Mouse (Mus musculus): ENCODE measurements around the gene Cxcl9. TPM values are rescaled to one million over a fixed set of nuclear protein-coding genes. Genes with fewer than 3 reads are reported as not detected.

Cxcl9 gene
- polyA plus RNA-seq (2012): not detected in 2 replicates

- TF ChIP-seq GATA1 (IDR thresholded peaks at IDR 0.05; ENCODE audit: low read length): no peak
These were observed at the start of gene Cxcl9 for GRCm38 (mm10) chr5:92327929-92328328. TSS of gene Cxcl9 (minus strand) at chr5:92328079.

- no peak for TF ChIP-seq GATA1 (IDR thresholded peaks at IDR 0.05; ENCODE audit: low read length)
These were observed 49.0 kb upstream of the Cxcl9 start for GRCm38 (mm10) chr5:92376795-92377405.

GRCm38 (mm10) chr5:92375368-92375767 lies 47.5 kb upstream of the Cxcl9 start:
- no peak for TF ChIP-seq GATA1 (IDR thresholded peaks at IDR 0.05; ENCODE audit: low read length)

- TF ChIP-seq GATA1 (IDR thresholded peaks at IDR 0.05; ENCODE audit: low read length): no peak
These were observed 46.9 kb upstream of the Cxcl9 start for GRCm38 (mm10) chr5:92374721-92375142.

GRCm38 (mm10) chr5:92372605-92373004 lies 44.7 kb upstream of the Cxcl9 start:
- no peak for TF ChIP-seq GATA1 (IDR thresholded peaks at IDR 0.05; ENCODE audit: low read length)

GRCm38 (mm10) chr5:92371361-92371976 lies 43.6 kb upstream of the Cxcl9 start:
- TF ChIP-seq GATA1 (IDR thresholded peaks at IDR 0.05; ENCODE audit: low read length): no peak

- no peak for TF ChIP-seq GATA1 (IDR thresholded peaks at IDR 0.05; ENCODE audit: low read length)
These were observed 43.0 kb upstream of the Cxcl9 start for GRCm38 (mm10) chr5:92370891-92371290.

GRCm38 (mm10) chr5:92370392-92370791 lies 42.5 kb upstream of the Cxcl9 start:
- no peak for TF ChIP-seq GATA1 (IDR thresholded peaks at IDR 0.05; ENCODE audit: low read length)

GRCm38 (mm10) chr5:92369151-92369994 lies 41.5 kb upstream of the Cxcl9 start:
- no peak for TF ChIP-seq GATA1 (IDR thresholded peaks at IDR 0.05; ENCODE audit: low read length)

GRCm38 (mm10) chr5:92368392-92368791 lies 40.5 kb upstream of the Cxcl9 start:
- no peak for TF ChIP-seq GATA1 (IDR thresholded peaks at IDR 0.05; ENCODE audit: low read length)

GRCm38 (mm10) chr5:92366565-92366964 lies 38.7 kb upstream of the Cxcl9 start:
- TF ChIP-seq GATA1 (IDR thresholded peaks at IDR 0.05; ENCODE audit: low read length): no peak

GRCm38 (mm10) chr5:92365146-92365705 lies 37.3 kb upstream of the Cxcl9 start:
- no peak for TF ChIP-seq GATA1 (IDR thresholded peaks at IDR 0.05; ENCODE audit: low read length)

- TF ChIP-seq GATA1 (IDR thresholded peaks at IDR 0.05; ENCODE audit: low read length): no peak
These were observed 36.1 kb upstream of the Cxcl9 start for GRCm38 (mm10) chr5:92364011-92364410.

GRCm38 (mm10) chr5:92363179-92363578 lies 35.3 kb upstream of the Cxcl9 start:
- TF ChIP-seq GATA1 (IDR thresholded peaks at IDR 0.05; ENCODE audit: low read length): no peak

GRCm38 (mm10) chr5:92358767-92359455 lies 31.0 kb upstream of the Cxcl9 start:
- TF ChIP-seq GATA1 (IDR thresholded peaks at IDR 0.05; ENCODE audit: low read length): no peak

Measured in G1E-ER4 (cell line).